Mouse (Mus musculus) hindbrain, embryonic 13.5 days (tissue): ENCODE data around the gene Slc29a3. TPM values are rescaled to one million over a fixed set of nuclear protein-coding genes. Genes with fewer than 3 reads are reported as not detected.

Experiments used
- ATAC-seq: fragments of 200-750 bp; cut with Nextera tagmentation; 2 replicates; pipeline ENCODE4 v1.8.0; 2017; ENCODE audit warnings: moderate TSS enrichment; ENCODE audit not compliant: low FRiP score
- H3K27ac ChIP-seq: fragments of 300-500 bp; sonication (generic); 2 replicates; pipeline ENCODE4 v1.5.1; 2015; ENCODE audit warnings: inconsistent platforms, mild to moderate bottlenecking, moderate library complexity
- H3K27me3 ChIP-seq: fragments of 300-500 bp; sonication (generic); 2 replicates; pipeline ENCODE4 v1.6.1; 2015; ENCODE audit warnings: mild to moderate bottlenecking, inconsistent platforms
- H3K36me3 ChIP-seq: fragments of 300-500 bp; sonication (generic); 2 replicates; pipeline ENCODE4 v1.6.1; 2015; ENCODE audit warnings: mild to moderate bottlenecking, inconsistent platforms
- H3K4me1 ChIP-seq: fragments of 300-500 bp; sonication (generic); replicated peaks from 2 replicates; pipeline ENCODE4 v1.6.1; 2015; ENCODE audit warnings: inconsistent platforms
- H3K4me2 ChIP-seq: fragments of 300-500 bp; sonication (generic); 2 replicates; pipeline ENCODE4 v1.6.1; 2015; ENCODE audit warnings: inconsistent platforms, mild to moderate bottlenecking, moderate library complexity
- H3K4me3 ChIP-seq: fragments of 300-500 bp; sonication (generic); 2 replicates; pipeline ENCODE4 v1.5.1; 2015; ENCODE audit warnings: mild to moderate bottlenecking, inconsistent platforms
- H3K9ac ChIP-seq: fragments of 300-500 bp; sonication (generic); 2 replicates; pipeline ENCODE4 v1.6.1; 2015; ENCODE audit warnings: mild to moderate bottlenecking, inconsistent platforms
- H3K9me3 ChIP-seq: fragments of 300-500 bp; sonication (generic); 2 replicates; pipeline ENCODE4 v1.6.1; 2016; ENCODE audit warnings: inconsistent platforms
- WGBS: fragments of 180-500 bp; shearing (Covaris S2); methylation state at CpG from one replicate; pipeline ENCODE4 v1.1.7; 2015; 5-methylcytosine and 5-hydroxymethylcytosine counted together
- polyA plus RNA-seq: library from polyadenylated mRNA; unstranded; fragments of >200 nt; fragmentation: Nextera tagmentation; extraction: Ambion mirVana; gene quantifications from 2 replicates; pipeline ENCODE4 v1.2.1, GENCODE M21; 2015

The Slc29a3 gene
- polyA plus RNA-seq, 1 experiment from 2014 or later: 14.1 TPM

GRCm38 (mm10) chr10:60790912-60791311 lies 38.3 kb upstream of the Slc29a3 start:
- no peaks in the 10 kb centered on the region for H3K36me3 ChIP-seq
- H3K27ac ChIP-seq: no peak overlapping the region
- H3K27me3 ChIP-seq: peaks cover 31% of the 10 kb centered on the region; the same call in 1 of the 2 replicates
- no peak overlapping the region for H3K4me3 ChIP-seq
- no peaks in the 10 kb centered on the region for H3K9me3 ChIP-seq
- no peak overlapping the region for H3K9ac ChIP-seq
- WGBS: 86% methylated on average over 6 of the region's 6 CpGs
- peaks cover 34% of the 10 kb centered on the region for H3K4me1 ChIP-seq
- ATAC-seq: no peak
- H3K4me2 ChIP-seq: no peak overlapping the region

DNA sequence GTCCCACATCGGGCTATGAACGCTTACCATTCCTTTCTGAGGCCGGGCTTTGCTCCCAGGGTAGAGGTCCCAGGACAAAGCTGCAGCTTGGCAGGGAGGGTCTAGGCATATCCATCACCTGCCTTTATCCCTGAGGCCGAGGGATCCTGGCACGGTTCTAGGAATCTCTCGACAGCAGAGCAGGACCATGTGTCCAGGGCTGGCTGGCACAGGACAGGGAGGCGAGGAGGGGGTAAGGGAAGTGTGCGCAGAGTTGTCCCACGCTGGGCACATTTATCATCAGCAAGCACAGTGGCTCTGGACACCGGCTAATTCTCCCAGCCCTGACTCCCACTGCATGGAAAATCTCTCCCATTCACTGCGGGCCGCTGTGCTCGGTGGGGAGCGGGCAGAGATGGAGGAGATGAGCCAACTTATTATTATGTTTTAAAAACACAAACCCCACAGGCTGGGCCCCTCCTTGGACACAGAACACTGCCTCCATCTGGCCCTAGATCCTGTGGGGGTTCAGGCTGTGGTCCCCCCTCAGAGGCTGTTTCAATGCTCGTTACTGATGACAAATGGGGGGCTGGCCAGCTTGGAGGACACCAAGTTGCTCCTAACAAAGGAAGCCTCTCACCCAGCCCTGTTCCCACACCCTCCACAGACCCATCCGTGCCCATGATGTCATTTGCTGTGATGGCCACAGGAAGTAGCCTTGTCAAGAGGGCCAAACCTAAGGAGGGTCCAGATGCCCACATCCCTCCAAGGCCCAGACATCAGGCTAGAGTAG lies 34.9 kb upstream of the Slc29a3 start:
- H3K9me3 ChIP-seq: no peaks in the 10 kb centered on the region
- peak; percentile 74 for ATAC-seq
- no peak overlapping the region; the same call in 1 of the 2 replicates for H3K9ac ChIP-seq
- no peak overlapping the region for H3K4me3 ChIP-seq
- 49% methylated on average over 16 of the region's 16 CpGs for WGBS
- H3K4me2 ChIP-seq: no peak overlapping the region
- H3K27ac ChIP-seq: peak overlapping the region; percentile 64; the same call in 1 of the 2 replicates
- 0 out of 2 replicates have a peak, but pooled peaks cover 21% of the 10 kb centered on the region for H3K27me3 ChIP-seq
- H3K36me3 ChIP-seq: no peaks in the 10 kb centered on the region
- peaks cover 27% of the 10 kb centered on the region for H3K4me1 ChIP-seq

- Histone ChIP-seq H3K9me3 (no peaks in the 10 kb centered on the region), H3K4me3 (no peak overlapping the region), H3K9ac (no peak overlapping the region), H3K27ac (no peak overlapping the region), H3K36me3 (no peaks in the 10 kb centered on the region), H3K27me3 (peaks cover 34% of the 10 kb centered on the region; the same call in 1 of the 2 replicates), H3K4me1 (peaks cover 22% of the 10 kb centered on the region), H3K4me2 (no peak overlapping the region)
- no peak for ATAC-seq
- WGBS: 9% methylated on average over 2 of the region's 2 CpGs
These were observed 31.0 kb upstream of the Slc29a3 start for GRCm38 (mm10) chr10:60783608-60784007.

GRCm38 (mm10) chr10:60779628-60780027 lies 27.0 kb upstream of the Slc29a3 start:
- Histone ChIP-seq H3K27ac (no peak overlapping the region), H3K4me2 (peak overlapping the region; percentile 37; the same call in 1 of the 2 replicates), H3K36me3 (no peaks in the 10 kb centered on the region), H3K4me3 (no peak overlapping the region), H3K9me3 (no peaks in the 10 kb centered on the region), H3K27me3 (peaks cover 31% of the 10 kb centered on the region; the same call in 1 of the 2 replicates), H3K4me1 (peaks cover 11% of the 10 kb centered on the region; the same call in 1 of the 2 replicates), H3K9ac (no peak overlapping the region)
- WGBS: 12% methylated on average over 9 of the region's 9 CpGs
- ATAC-seq: peak; percentile 43

DNA sequence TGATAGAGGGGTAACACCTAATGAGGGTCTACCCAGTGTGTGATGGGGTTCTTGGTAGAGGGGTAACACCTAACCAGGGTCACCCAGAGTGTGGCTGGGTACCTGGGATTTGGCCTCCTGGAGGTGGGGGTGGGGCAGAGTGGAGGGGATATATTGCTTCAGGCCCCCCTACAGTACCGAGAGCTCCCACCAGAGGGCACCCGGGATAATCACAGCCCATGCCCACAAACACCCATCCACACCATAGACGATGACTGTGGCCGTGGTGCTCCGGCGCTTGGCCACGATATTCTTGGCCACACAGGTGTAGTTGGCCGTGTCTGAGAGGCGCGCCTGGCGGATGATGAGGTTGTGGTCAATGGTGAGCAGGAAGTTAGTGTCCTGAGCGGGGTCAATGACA lies 25.9 kb upstream of the Slc29a3 start:
- no peak overlapping the region for H3K4me3 ChIP-seq
- no peak overlapping the region for H3K4me2 ChIP-seq
- ATAC-seq: peak; percentile 57; the same call in 1 of the 2 replicates
- H3K27ac ChIP-seq: no peak overlapping the region
- no peak overlapping the region for H3K9ac ChIP-seq
- peaks cover 29% of the 10 kb centered on the region; the same call in 1 of the 2 replicates for H3K27me3 ChIP-seq
- H3K36me3 ChIP-seq: no peaks in the 10 kb centered on the region
- H3K4me1 ChIP-seq: peaks cover 8% of the 10 kb centered on the region; the same call in 1 of the 2 replicates
- WGBS: 71% methylated on average over 12 of the region's 12 CpGs
- H3K9me3 ChIP-seq: no peaks in the 10 kb centered on the region

DNA sequence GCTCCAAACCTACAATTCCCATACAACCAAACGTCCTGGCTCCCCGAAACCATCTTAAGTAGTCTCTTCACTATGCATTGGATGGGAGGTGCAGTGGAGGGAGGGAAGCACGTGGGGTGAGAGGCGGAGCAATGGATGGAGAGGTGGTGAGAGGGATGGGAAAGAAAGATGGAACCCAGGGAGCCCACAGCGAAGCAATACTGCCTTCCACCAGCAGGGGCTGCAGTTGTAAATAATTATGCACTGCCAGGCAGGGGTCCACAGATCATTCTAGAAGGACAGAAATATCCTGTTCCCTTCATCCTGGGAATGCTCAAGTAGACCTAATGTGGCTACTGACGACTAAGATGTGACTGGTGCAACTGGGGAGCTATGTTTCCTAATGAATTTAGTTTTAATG lies 22.9 kb upstream of the Slc29a3 start:
- H3K4me2 ChIP-seq: no peak overlapping the region
- no peak overlapping the region for H3K4me3 ChIP-seq
- no peaks in the 10 kb centered on the region for H3K9me3 ChIP-seq
- H3K4me1 ChIP-seq: peaks cover 4% of the 10 kb centered on the region; the same call in 1 of the 2 replicates
- ATAC-seq: no peak
- H3K9ac ChIP-seq: no peak overlapping the region
- peaks cover 10% of the 10 kb centered on the region; the same call in 1 of the 2 replicates for H3K27me3 ChIP-seq
- WGBS: 79% methylated on average over 6 of the region's 6 CpGs
- peaks cover 3% of the 10 kb centered on the region; the same call in 1 of the 2 replicates for H3K36me3 ChIP-seq
- H3K27ac ChIP-seq: no peak overlapping the region

GRCm38 (mm10) chr10:60774616-60775015 lies 22.0 kb upstream of the Slc29a3 start:
- ATAC-seq: no peak
- Histone ChIP-seq H3K4me2 (no peak overlapping the region), H3K9ac (no peak overlapping the region), H3K4me3 (no peak overlapping the region), H3K27me3 (peaks cover 4% of the 10 kb centered on the region; the same call in 1 of the 2 replicates), H3K9me3 (no peaks in the 10 kb centered on the region), H3K27ac (no peak overlapping the region), H3K4me1 (no peaks in the 10 kb centered on the region), H3K36me3 (peaks cover 3% of the 10 kb centered on the region; the same call in 1 of the 2 replicates)
- 95% methylated on average over 13 of the region's 13 CpGs for WGBS

GRCm38 (mm10) chr10:60770855-60771254 lies 18.3 kb upstream of the Slc29a3 start:
- Histone ChIP-seq H3K9me3 (no peaks in the 10 kb centered on the region), H3K36me3 (peaks cover 3% of the 10 kb centered on the region; the same call in 1 of the 2 replicates), H3K9ac (no peak overlapping the region), H3K4me1 (no peaks in the 10 kb centered on the region), H3K27me3 (no peaks in the 10 kb centered on the region), H3K4me2 (no peak overlapping the region), H3K4me3 (no peak overlapping the region), H3K27ac (no peak overlapping the region)
- ATAC-seq: no peak
- WGBS: 79% methylated on average over 4 of the region's 4 CpGs

- Histone ChIP-seq H3K27me3 (no peaks in the 10 kb centered on the region), H3K4me2 (no peak overlapping the region), H3K9me3 (no peaks in the 10 kb centered on the region), H3K4me1 (no peaks in the 10 kb centered on the region), H3K9ac (no peak overlapping the region), H3K27ac (no peak overlapping the region), H3K36me3 (peaks cover 3% of the 10 kb centered on the region; the same call in 1 of the 2 replicates), H3K4me3 (no peak overlapping the region)
- ATAC-seq: no peak
- WGBS: 86% methylated on average over 7 of the region's 7 CpGs
These were observed 16.0 kb upstream of the Slc29a3 start for GRCm38 (mm10) chr10:60768614-60769013.

GRCm38 (mm10) chr10:60767400-60767799 lies 14.8 kb upstream of the Slc29a3 start:
- no peak overlapping the region for H3K4me3 ChIP-seq
- ATAC-seq: no peak
- 89% methylated on average over 7 of the region's 7 CpGs for WGBS
- H3K9me3 ChIP-seq: no peaks in the 10 kb centered on the region
- H3K27ac ChIP-seq: no peak overlapping the region
- H3K36me3 ChIP-seq: peaks cover 3% of the 10 kb centered on the region; the same call in 1 of the 2 replicates
- no peak overlapping the region for H3K9ac ChIP-seq
- H3K27me3 ChIP-seq: no peaks in the 10 kb centered on the region
- no peaks in the 10 kb centered on the region for H3K4me1 ChIP-seq
- H3K4me2 ChIP-seq: no peak overlapping the region

- Histone ChIP-seq H3K27ac (no peak overlapping the region), H3K9ac (no peak overlapping the region), H3K36me3 (no peaks in the 10 kb centered on the region), H3K4me2 (no peak overlapping the region), H3K9me3 (no peaks in the 10 kb centered on the region), H3K27me3 (no peaks in the 10 kb centered on the region), H3K4me1 (no peaks in the 10 kb centered on the region), H3K4me3 (no peak overlapping the region)
- ATAC-seq: no peak
- WGBS: 73% methylated on average over 1 of the region's 1 CpGs
These were observed 9.5 kb upstream of the Slc29a3 start for GRCm38 (mm10) chr10:60762126-60762525.

- H3K4me2 ChIP-seq: no peak overlapping the region
- peak; percentile 72 for ATAC-seq
- H3K36me3 ChIP-seq: no peaks in the 10 kb centered on the region
- H3K27ac ChIP-seq: no peak overlapping the region
- no peaks in the 10 kb centered on the region for H3K27me3 ChIP-seq
- no peak overlapping the region for H3K9ac ChIP-seq
- WGBS: 5% methylated on average over 14 of the region's 14 CpGs
- no peak overlapping the region for H3K4me3 ChIP-seq
- H3K9me3 ChIP-seq: no peaks in the 10 kb centered on the region
- no peaks in the 10 kb centered on the region for H3K4me1 ChIP-seq
These were observed 7.8 kb upstream of the Slc29a3 start for GRCm38 (mm10) chr10:60760377-60760776.
